Mouse (Mus musculus) hindbrain, embryonic 16.5 days (tissue): ENCODE results near the gene Tigar. TPM values are rescaled to one million over a fixed set of nuclear protein-coding genes. Genes with fewer than 3 reads are reported as not detected.
A peak's percentile ranks its signal among the peaks of the same experiment; 100 is the strongest.

Source experiments
- ATAC-seq: fragments of 200-750 bp; cut with Nextera tagmentation; 2 replicates; pipeline ENCODE4 v1.8.0; 2017; ENCODE audit warnings: moderate TSS enrichment, moderate library complexity
- H3K27ac ChIP-seq: fragments of 300-500 bp; sonication (generic); 2 replicates; pipeline ENCODE4 v1.5.1; 2014; ENCODE audit warnings: low read depth, mild to moderate bottlenecking, control low read depth, low read length, moderate library complexity
- H3K27me3 ChIP-seq: fragments of 300-500 bp; sonication (generic); replicated peaks from 2 replicates; pipeline ENCODE4 v1.6.1; 2014; ENCODE audit warnings: low read length; ENCODE audit not compliant: control insufficient read depth, insufficient read depth
- H3K36me3 ChIP-seq: fragments of 300-500 bp; sonication (generic); 2 replicates; pipeline ENCODE4 v1.6.1; 2014; ENCODE audit warnings: mild to moderate bottlenecking, low read length, moderate library complexity, mixed read lengths; ENCODE audit not compliant: control insufficient read depth, insufficient read depth
- H3K4me1 ChIP-seq: fragments of 300-500 bp; sonication (generic); 2 replicates; pipeline ENCODE4 v1.6.1; 2014; ENCODE audit warnings: low read depth, low read length; ENCODE audit not compliant: control insufficient read depth, insufficient read depth
- H3K4me2 ChIP-seq: fragments of 300-500 bp; sonication (generic); 2 replicates; pipeline ENCODE4 v1.6.1; 2014; ENCODE audit warnings: mild to moderate bottlenecking, low read length, control low read depth, moderate library complexity
- H3K4me3 ChIP-seq: fragments of 300-500 bp; sonication (generic); 2 replicates; pipeline ENCODE4 v1.5.1; 2014; ENCODE audit warnings: mild to moderate bottlenecking, low read length, control low read depth, moderate library complexity
- H3K9ac ChIP-seq: fragments of 300-500 bp; sonication (generic); 2 replicates; pipeline ENCODE4 v1.6.1; 2014; ENCODE audit warnings: low read depth, mild to moderate bottlenecking, control low read depth, low read length, moderate library complexity
- H3K9me3 ChIP-seq: fragments of 300-500 bp; sonication (generic); 2 replicates; pipeline ENCODE4 v1.6.1; 2014; ENCODE audit warnings: mild to moderate bottlenecking, low read length, moderate library complexity; ENCODE audit not compliant: control insufficient read depth
- WGBS: fragments of 180-500 bp; shearing (Covaris S2); extraction: QIAGEN DNeasy Blood & Tissue Kit; methylation state at CpG from one replicate; pipeline ENCODE4 v1.1.7; 2014; 5-methylcytosine and 5-hydroxymethylcytosine counted together
- polyA plus RNA-seq: library from polyadenylated mRNA; unstranded; fragments of >200 nt; fragmentation: Nextera tagmentation; extraction: Ambion mirVana; gene quantifications from 2 replicates; pipeline ENCODE4 v1.2.1, GENCODE M21; 2015

The Tigar gene
- polyA plus RNA-seq, 1 experiment from 2014 or later = 8.6 TPM

GRCm38 (mm10) chr6:127064815-127065214 lies 44.5 kb downstream of the Tigar start:
- no peak overlapping the region for H3K27ac ChIP-seq
- no peaks in the 10 kb centered on the region for H3K9me3 ChIP-seq
- 0 out of 2 replicates have a peak overlapping the region, but pooled peaks have one; percentile 33 for H3K9ac ChIP-seq
- H3K4me3 ChIP-seq = no peak overlapping the region
- no peaks in the 10 kb centered on the region for H3K36me3 ChIP-seq
- H3K27me3 ChIP-seq = no peaks in the 10 kb centered on the region; the same call in 1 of the 2 replicates
- H3K4me1 ChIP-seq = 0 out of 2 replicates have a peak, but pooled peaks cover 2% of the 10 kb centered on the region
- 7% methylated on average over 14 of the region's 14 CpGs for WGBS
- no peak for ATAC-seq
- H3K4me2 ChIP-seq = peak overlapping the region; percentile 35

- Histone ChIP-seq H3K9me3 (no peaks in the 10 kb centered on the region), H3K27ac (no peak overlapping the region), H3K4me1 (0 out of 2 replicates have a peak, but pooled peaks cover 2% of the 10 kb centered on the region), H3K9ac (no peak overlapping the region), H3K27me3 (no peaks in the 10 kb centered on the region; the same call in 1 of the 2 replicates), H3K4me3 (no peak overlapping the region), H3K4me2 (no peak overlapping the region), H3K36me3 (no peaks in the 10 kb centered on the region)
- no peak for ATAC-seq
- WGBS = 84% methylated on average over 3 of the region's 3 CpGs
Observed at GRCm38 (mm10) chr6:127063915-127064314, 45.4 kb downstream of the Tigar start.

- H3K9ac ChIP-seq = no peak overlapping the region
- H3K4me2 ChIP-seq = no peak overlapping the region
- H3K4me3 ChIP-seq = no peak overlapping the region
- H3K27me3 ChIP-seq = no peaks in the 10 kb centered on the region; the same call in 1 of the 2 replicates
- 0 out of 2 replicates have a peak, but pooled peaks cover 2% of the 10 kb centered on the region for H3K4me1 ChIP-seq
- H3K9me3 ChIP-seq = no peaks in the 10 kb centered on the region
- H3K36me3 ChIP-seq = no peaks in the 10 kb centered on the region
- ATAC-seq = no peak
- WGBS = 85% methylated on average over 4 of the region's 4 CpGs
- no peak overlapping the region for H3K27ac ChIP-seq
Observed at GRCm38 (mm10) chr6:127059975-127060374, 49.4 kb downstream of the Tigar start.

GRCm38 (mm10) chr6:127056990-127057588 lies 52.3 kb downstream of the Tigar start:
- Histone ChIP-seq H3K27me3 (no peaks in the 10 kb centered on the region), H3K9me3 (no peaks in the 10 kb centered on the region), H3K27ac (no peak overlapping the region), H3K9ac (no peak overlapping the region), H3K4me1 (no peaks in the 10 kb centered on the region), H3K4me2 (no peak overlapping the region), H3K36me3 (no peaks in the 10 kb centered on the region), H3K4me3 (no peak overlapping the region)
- 83% methylated on average over 12 of the region's 12 CpGs for WGBS
- no peak for ATAC-seq

- Histone ChIP-seq H3K9ac (no peak overlapping the region), H3K36me3 (no peaks in the 10 kb centered on the region), H3K27ac (no peak overlapping the region), H3K4me1 (no peaks in the 10 kb centered on the region), H3K4me2 (no peak overlapping the region), H3K27me3 (no peaks in the 10 kb centered on the region), H3K9me3 (no peaks in the 10 kb centered on the region), H3K4me3 (no peak overlapping the region)
- ATAC-seq = no peak
- WGBS = 76% methylated on average over 4 of the region's 4 CpGs
Observed at GRCm38 (mm10) chr6:127050847-127051246, 58.5 kb downstream of the Tigar start.

- ATAC-seq = peak; percentile 60; the same call in 1 of the 2 replicates
- H3K27ac ChIP-seq = no peak overlapping the region
- no peaks in the 10 kb centered on the region for H3K9me3 ChIP-seq
- no peaks in the 10 kb centered on the region for H3K27me3 ChIP-seq
- H3K4me3 ChIP-seq = no peak overlapping the region
- H3K9ac ChIP-seq = no peak overlapping the region
- no peaks in the 10 kb centered on the region for H3K36me3 ChIP-seq
- 57% methylated on average over 6 of the region's 6 CpGs for WGBS
- H3K4me2 ChIP-seq = no peak overlapping the region
- no peaks in the 10 kb centered on the region for H3K4me1 ChIP-seq
Observed at GRCm38 (mm10) chr6:127044909-127045308, 64.4 kb downstream of the Tigar start.

Other genes starting within 250 kb of the Tigar start
- gene Dyrk4, start 187.7 kb downstream of the Tigar start, polyA plus RNA-seq = 0.14 TPM in 1 of 2 replicates, not detected in the other
- 15.2 and 17.1 TPM in 2 replicates for gene Rad51ap1, start 170.0 kb downstream of the Tigar start, polyA plus RNA-seq
- 30.2 and 32.2 TPM in 2 replicates for gene D6Wsu163e, start 169.6 kb downstream of the Tigar start, polyA plus RNA-seq
- 0.07 TPM in 1 of 2 replicates, not detected in the other for gene Fgf6, start 94.0 kb downstream of the Tigar start, polyA plus RNA-seq
- 0.30 and 0.33 TPM in 2 replicates for gene Fgf23, start 36.7 kb downstream of the Tigar start, polyA plus RNA-seq
- 248 and 340 TPM in 2 replicates for gene Ccnd2, start 42.6 kb upstream of the Tigar start, polyA plus RNA-seq